Mouse (Mus musculus) MEL (cell line): Measurements from ENCODE around the gene Unc119.

ENCODE experiments used
- CTCF ChIP-seq, 3 experiments: IDR thresholded peaks in 2 of 3; conservative IDR thresholded peaks in 1 of 3; 2 replicates each; pipeline ENCODE4 v1.5.1; 2011 to 2012; ENCODE audit warnings: low read length in 3 of 3, low read depth in 2 of 3, mild to moderate bottlenecking in 2 of 3, improper control_type of control experiment in 1 of 3, inconsistent platforms in 1 of 3, mixed read lengths in 1 of 3, moderate library complexity in 1 of 3; ENCODE audit not compliant: control insufficient read depth in 1 of 3, insufficient read depth in 1 of 3, poor library complexity in 1 of 3, severe bottlenecking in 1 of 3
- E2F4 ChIP-seq: IDR thresholded peaks from 2 replicates; pipeline ENCODE4 v1.6.1; 2011; ENCODE audit warnings: low read depth, low read length, improper control_type of control experiment, borderline replicate concordance
- ELF1 ChIP-seq: IDR thresholded peaks from 2 replicates; pipeline ENCODE4 v1.6.1; 2014; ENCODE audit warnings: low read depth, mild to moderate bottlenecking, inconsistent platforms, low read length, improper control_type of control experiment, moderate library complexity
- EP300 ChIP-seq, 2 experiments: IDR thresholded peaks; 2 replicates each; pipeline ENCODE4 v1.6.1; 2011; ENCODE audit warnings: improper control_type of control experiment in 2 of 2, low read length in 2 of 2, low read depth in 1 of 2, mild to moderate bottlenecking in 1 of 2
- ETS1 ChIP-seq: IDR thresholded peaks from 2 replicates; pipeline ENCODE4 v1.6.1; 2012; ENCODE audit warnings: low read depth, mild to moderate bottlenecking, inconsistent platforms, low read length, improper control_type of control experiment, moderate library complexity
- GABPA ChIP-seq: IDR thresholded peaks from 2 replicates; pipeline ENCODE4 v1.6.1; 2012; ENCODE audit warnings: low read depth, mild to moderate bottlenecking, inconsistent platforms, low read length, improper control_type of control experiment, moderate library complexity
- KAT2A ChIP-seq: conservative IDR thresholded peaks from 2 replicates; pipeline ENCODE4 v1.6.1; 2012; ENCODE audit warnings: low read depth, low read length, improper control_type of control experiment, inconsistent platforms
- POLR2A ChIP-seq, 2 experiments: IDR thresholded peaks; 2 replicates each; pipeline ENCODE4 v1.6.1; 2011 to 2012; ENCODE audit warnings: low read length in 2 of 2, mild to moderate bottlenecking in 2 of 2, control low read depth in 1 of 2, improper control_type of control experiment in 1 of 2, low read depth in 1 of 2, moderate library complexity in 1 of 2; ENCODE audit not compliant: control insufficient read depth in 1 of 2, insufficient read depth in 1 of 2, poor library complexity in 1 of 2
- POLR2AphosphoS5 ChIP-seq: IDR thresholded peaks from 2 replicates; pipeline ENCODE4 v1.6.1; 2012; ENCODE audit warnings: low read depth, borderline replicate concordance, mild to moderate bottlenecking, inconsistent platforms, low read length, moderate library complexity, mixed read lengths
- RCOR1 ChIP-seq: IDR thresholded peaks from 2 replicates; pipeline ENCODE4 v1.6.1; 2012; ENCODE audit warnings: low read depth, mild to moderate bottlenecking, inconsistent platforms, low read length, improper control_type of control experiment
- ZKSCAN1 ChIP-seq: IDR thresholded peaks from 2 replicates; pipeline ENCODE4 v1.6.1; 2012; ENCODE audit warnings: low read depth, mild to moderate bottlenecking, inconsistent platforms, low read length, improper control_type of control experiment, moderate library complexity

- TF ChIP-seq POLR2A (IDR thresholded peaks at IDR 0.05; ENCODE audit: control insufficient read depth in 1 of 2, insufficient read depth in 1 of 2, low read depth in 1 of 2, low read length in 2 of 2, poor library complexity in 1 of 2) (no peak), E2F4 (no peak), CTCF (IDR thresholded peaks at IDR 0.05 in 2 of 3, conservative IDR thresholded peaks at IDR 0.05 in 1 of 3; ENCODE audit: control insufficient read depth in 1 of 3, insufficient read depth in 1 of 3, low read depth in 2 of 3, low read length in 3 of 3, poor library complexity in 1 of 3, severe bottlenecking in 1 of 3) (no peak), ELF1 (no peak), ETS1 (no peak), RCOR1 (no peak), EP300 (IDR thresholded peaks at IDR 0.05; ENCODE audit: low read depth in 1 of 2, low read length in 2 of 2) (no peak), GABPA (no peak), KAT2A (no peak), POLR2AphosphoS5 (no peak), ZKSCAN1 (no peak)
Measured at GRCm38 (mm10) chr11:78318411-78318810, 24.9 kb upstream of the Unc119 start.
